Mouse (Mus musculus) intestine, embryonic 14.5 days (tissue): ENCODE measurements around the gene Amacr. TPM values are rescaled to one million over a fixed set of nuclear protein-coding genes. Genes with fewer than 3 reads are reported as not detected.

Experiments used
- ATAC-seq: fragments of 200-750 bp; cut with Nextera tagmentation; replicated peaks from 2 replicates; pipeline ENCODE4 v1.8.0; 2017; ENCODE audit warnings: low read depth, moderate number of reproducible peaks, moderate TSS enrichment, moderate library complexity; ENCODE audit not compliant: low FRiP score, low TSS enrichment
- DNase-seq: peaks from one replicate; pipeline ENCODE4 v3.0.0-alpha.2; 2018; ENCODE audit warnings: low spot score
- H3K27ac ChIP-seq: fragments of 300-500 bp; sonication (generic); 2 replicates; pipeline ENCODE4 v1.5.1; 2014; ENCODE audit warnings: low read depth, mild to moderate bottlenecking, control low read depth
- H3K27me3 ChIP-seq: fragments of 300-500 bp; sonication (generic); replicated peaks from 2 replicates; pipeline ENCODE4 v1.6.1; 2014; ENCODE audit warnings: low read length, control low read depth; ENCODE audit not compliant: control insufficient read depth, insufficient read depth
- H3K36me3 ChIP-seq: fragments of 300-500 bp; sonication (generic); 2 replicates; pipeline ENCODE4 v1.6.1; 2014; ENCODE audit warnings: low read length, control low read depth; ENCODE audit not compliant: control insufficient read depth, insufficient read depth
- H3K4me1 ChIP-seq: fragments of 300-500 bp; sonication (generic); replicated peaks from 2 replicates; pipeline ENCODE4 v1.6.1; 2014; ENCODE audit warnings: low read length, control low read depth, mixed read lengths; ENCODE audit not compliant: control insufficient read depth, insufficient read depth
- H3K4me2 ChIP-seq: fragments of 300-500 bp; sonication (generic); 2 replicates; pipeline ENCODE4 v1.6.1; 2014; ENCODE audit warnings: low read length
- H3K4me3 ChIP-seq: fragments of 300-500 bp; sonication (generic); 2 replicates; pipeline ENCODE4 v1.5.1; 2014; ENCODE audit warnings: low read depth, low read length, control low read depth, mixed read lengths
- H3K9ac ChIP-seq: fragments of 300-500 bp; sonication (generic); 2 replicates; pipeline ENCODE4 v1.6.1; 2014; ENCODE audit warnings: mild to moderate bottlenecking, low read length
- H3K9me3 ChIP-seq: fragments of 300-500 bp; sonication (generic); 2 replicates; pipeline ENCODE4 v1.6.1; 2016; ENCODE audit warnings: low read length, control low read depth; ENCODE audit not compliant: control insufficient read depth
- WGBS: fragments of 180-500 bp; shearing (Covaris S2); extraction: QIAGEN DNeasy Blood & Tissue Kit; methylation state at CpG from one replicate; pipeline ENCODE4 v1.1.7; 2014; 5-methylcytosine and 5-hydroxymethylcytosine counted together
- polyA plus RNA-seq: library from polyadenylated mRNA; unstranded; fragments of >200 nt; fragmentation: Nextera tagmentation; extraction: Ambion mirVana; gene quantifications from 2 replicates; pipeline ENCODE4 v1.2.1, GENCODE M21; 2014

Amacr gene
- polyA plus RNA-seq, 1 experiment from 2014 or later = 21.6 TPM

DNA sequence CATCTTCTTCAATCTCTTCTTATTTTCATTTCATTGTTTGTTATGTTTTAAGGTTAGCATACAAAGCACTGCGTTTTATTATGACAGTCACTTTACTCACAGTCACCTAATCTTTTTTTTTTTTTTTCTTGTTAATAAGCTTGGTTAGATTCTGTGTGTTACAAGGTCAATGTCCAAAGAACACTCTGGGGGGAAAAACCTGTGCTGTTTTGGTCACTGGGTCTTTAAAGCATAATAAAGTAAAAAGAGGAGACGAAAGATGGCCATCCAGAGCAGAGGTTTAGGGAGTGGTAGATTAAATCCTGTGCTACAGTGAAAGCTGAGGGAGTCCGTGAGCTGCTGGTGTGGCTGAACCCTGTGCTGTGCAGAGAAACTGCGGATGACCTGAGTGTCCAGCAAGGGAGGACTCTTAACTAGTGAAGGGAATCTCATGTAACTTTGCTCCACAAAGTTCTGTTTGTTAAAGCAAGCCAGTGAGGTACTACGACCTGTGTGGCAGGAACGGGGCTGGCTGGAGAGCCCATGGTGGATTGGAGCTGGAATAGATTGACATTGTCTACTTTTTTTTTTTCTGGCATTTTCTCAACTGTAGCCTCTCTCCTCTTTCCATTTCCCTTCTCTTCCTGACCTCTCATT, 27.1 kb upstream of the Amacr start:
- ATAC-seq (no peak), DNase-seq (no peak)
- H3K9ac ChIP-seq = no peak overlapping the region
- H3K9me3 ChIP-seq = no peaks in the 10 kb centered on the region
- no peak overlapping the region for H3K4me3 ChIP-seq
- 79% methylated on average over 6 of the region's 6 CpGs for WGBS
- H3K4me2 ChIP-seq = no peak overlapping the region
- H3K36me3 ChIP-seq = no peaks in the 10 kb centered on the region
- 0 out of 2 replicates have a peak, but pooled peaks cover 4% of the 10 kb centered on the region for H3K4me1 ChIP-seq
- no peaks in the 10 kb centered on the region for H3K27me3 ChIP-seq
- no peak overlapping the region for H3K27ac ChIP-seq

- H3K9ac ChIP-seq = no peak overlapping the region
- 0 out of 2 replicates have a peak, but pooled peaks cover 4% of the 10 kb centered on the region for H3K4me1 ChIP-seq
- ATAC-seq (no peak), DNase-seq (no peak)
- no peaks in the 10 kb centered on the region for H3K9me3 ChIP-seq
- H3K4me2 ChIP-seq = no peak overlapping the region
- no peak overlapping the region for H3K27ac ChIP-seq
- H3K36me3 ChIP-seq = no peaks in the 10 kb centered on the region
- no peak overlapping the region for H3K4me3 ChIP-seq
- 63% methylated on average over 5 of the region's 5 CpGs for WGBS
- H3K27me3 ChIP-seq = no peaks in the 10 kb centered on the region
Observed at GRCm38 (mm10) chr15:10955156-10955555, 26.4 kb upstream of the Amacr start.

GRCm38 (mm10) chr15:10956706-10957105, 24.9 kb upstream of the Amacr start:
- DNase-seq (no peak), ATAC-seq (no peak)
- Histone ChIP-seq H3K4me1 (0 out of 2 replicates have a peak, but pooled peaks cover 4% of the 10 kb centered on the region), H3K27me3 (no peaks in the 10 kb centered on the region), H3K27ac (no peak overlapping the region), H3K4me3 (no peak overlapping the region), H3K4me2 (no peak overlapping the region), H3K9me3 (no peaks in the 10 kb centered on the region), H3K9ac (no peak overlapping the region), H3K36me3 (no peaks in the 10 kb centered on the region)
- 65% methylated on average over 3 of the region's 3 CpGs for WGBS

- Histone ChIP-seq H3K4me3 (no peak overlapping the region), H3K9me3 (no peaks in the 10 kb centered on the region), H3K4me2 (no peak overlapping the region), H3K36me3 (no peaks in the 10 kb centered on the region), H3K4me1 (no peaks in the 10 kb centered on the region), H3K27me3 (no peaks in the 10 kb centered on the region), H3K27ac (no peak overlapping the region), H3K9ac (no peak overlapping the region)
- DNase-seq = no peak
- 78% methylated on average over 15 of the region's 15 CpGs for WGBS
- ATAC-seq = no peak; the same call in 1 of the 2 replicates
Observed at GRCm38 (mm10) chr15:10959277-10960026, 22.1 kb upstream of the Amacr start.

DNA sequence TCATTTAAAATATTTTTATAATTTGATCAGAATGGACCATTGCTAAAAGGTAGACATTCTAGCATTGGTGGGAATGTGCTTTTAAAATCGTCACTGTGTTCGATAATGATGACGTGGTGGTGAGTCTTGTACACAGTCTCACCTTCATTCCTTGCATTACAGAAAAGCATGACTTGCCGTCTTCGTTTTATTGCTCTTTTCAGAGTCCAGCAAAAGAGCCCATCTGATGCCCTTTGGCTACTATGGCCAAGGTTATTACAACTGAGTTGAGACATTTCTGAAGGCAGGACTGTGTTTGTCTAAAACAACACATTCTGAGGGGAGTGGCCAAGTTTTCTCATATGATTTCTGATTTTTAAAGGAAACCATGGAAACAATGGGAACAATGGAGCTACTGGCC, 21.3 kb upstream of the Amacr start:
- Histone ChIP-seq H3K9me3 (no peaks in the 10 kb centered on the region), H3K27me3 (no peaks in the 10 kb centered on the region), H3K27ac (no peak overlapping the region), H3K4me2 (no peak overlapping the region), H3K4me1 (no peaks in the 10 kb centered on the region), H3K4me3 (no peak overlapping the region), H3K36me3 (no peaks in the 10 kb centered on the region), H3K9ac (no peak overlapping the region)
- no peak for DNase-seq
- 93% methylated on average over 5 of the region's 5 CpGs for WGBS
- ATAC-seq = no peak

DNA sequence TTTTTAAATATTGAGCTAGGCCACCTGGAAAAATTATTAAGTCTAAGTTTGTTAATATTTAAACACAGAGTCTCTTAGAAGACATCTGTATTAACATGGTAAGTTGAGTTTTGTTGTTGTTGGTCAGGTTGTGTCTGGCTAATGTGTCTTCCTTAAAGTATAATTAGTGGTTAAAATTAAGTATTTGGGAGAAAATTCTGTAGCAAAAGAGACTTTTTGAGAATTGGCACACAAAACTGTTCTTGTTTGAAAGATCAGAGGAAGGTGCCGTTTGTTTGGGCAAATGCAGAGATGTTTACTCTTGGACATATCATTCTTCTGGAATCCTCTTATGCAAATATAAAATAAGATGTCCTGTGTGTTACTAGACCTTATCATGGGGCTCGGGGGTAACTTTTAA, 19.0 kb upstream of the Amacr start:
- no peak overlapping the region for H3K4me3 ChIP-seq
- DNase-seq (no peak), ATAC-seq (no peak)
- H3K4me1 ChIP-seq = no peaks in the 10 kb centered on the region
- 72% methylated on average over 2 of the region's 2 CpGs for WGBS
- no peaks in the 10 kb centered on the region for H3K9me3 ChIP-seq
- no peaks in the 10 kb centered on the region for H3K36me3 ChIP-seq
- H3K27ac ChIP-seq = no peak overlapping the region
- no peak overlapping the region for H3K4me2 ChIP-seq
- no peak overlapping the region for H3K9ac ChIP-seq
- H3K27me3 ChIP-seq = no peaks in the 10 kb centered on the region

- WGBS = 77% methylated on average over 3 of the region's 3 CpGs
- Histone ChIP-seq H3K4me1 (no peaks in the 10 kb centered on the region), H3K27me3 (no peaks in the 10 kb centered on the region), H3K9me3 (no peaks in the 10 kb centered on the region), H3K4me3 (no peak overlapping the region), H3K4me2 (no peak overlapping the region), H3K9ac (no peak overlapping the region), H3K27ac (no peak overlapping the region), H3K36me3 (no peaks in the 10 kb centered on the region)
- DNase-seq (no peak), ATAC-seq (no peak)
Observed at GRCm38 (mm10) chr15:10969439-10969838, 12.1 kb upstream of the Amacr start.

DNA sequence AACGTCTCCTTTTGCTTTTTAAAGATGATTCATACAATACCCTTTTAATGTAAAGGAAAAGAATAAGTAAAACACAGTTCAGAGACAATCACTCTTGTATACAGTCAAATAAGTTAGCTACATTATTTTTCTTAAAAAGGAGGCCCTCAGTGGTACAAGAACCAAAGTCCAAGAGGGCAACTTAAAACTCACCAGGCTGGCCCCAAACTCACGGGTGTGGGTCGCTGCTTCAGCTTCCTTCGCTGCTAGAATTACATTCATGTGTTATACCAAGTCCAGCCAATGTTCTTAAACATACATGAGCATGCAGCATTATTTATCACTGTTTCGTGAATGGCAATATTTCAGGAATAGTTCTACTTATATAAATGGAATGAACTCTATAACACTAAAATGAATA, 10.8 kb upstream of the Amacr start:
- Histone ChIP-seq H3K4me2 (no peak overlapping the region), H3K9ac (no peak overlapping the region), H3K27me3 (no peaks in the 10 kb centered on the region), H3K4me3 (no peak overlapping the region), H3K36me3 (no peaks in the 10 kb centered on the region), H3K4me1 (no peaks in the 10 kb centered on the region), H3K27ac (no peak overlapping the region), H3K9me3 (no peaks in the 10 kb centered on the region)
- 84% methylated on average over 5 of the region's 5 CpGs for WGBS
- ATAC-seq (no peak), DNase-seq (no peak)

- Histone ChIP-seq H3K27ac (no peak overlapping the region), H3K36me3 (no peaks in the 10 kb centered on the region), H3K9ac (no peak overlapping the region), H3K4me2 (no peak overlapping the region), H3K9me3 (no peaks in the 10 kb centered on the region), H3K4me1 (peaks cover under 1% of the 10 kb centered on the region; the same call in 1 of the 2 replicates), H3K27me3 (no peaks in the 10 kb centered on the region), H3K4me3 (no peak overlapping the region)
- ATAC-seq = no peak
- DNase-seq = no peak
Observed at GRCm38 (mm10) chr15:10977151-10977550, 4.4 kb upstream of the Amacr start.
